Mouse (Mus musculus): Measurements from ENCODE around the gene Pcdh7.

- no peak for TF ChIP-seq CTCF (IDR thresholded peaks at IDR 0.05; ENCODE audit: low read depth)
- TF ChIP-seq EP300 (IDR thresholded peaks at IDR 0.05; ENCODE audit: low read depth): no peak
Observed at GRCm38 (mm10) chr5:58116096-58116495, 398.3 kb downstream of the Pcdh7 start.

Data from liver, embryonic 14.5 days (tissue).